Mouse (Mus musculus) liver (tissue): ENCODE data around the gene Mmrn1.
A peak's percentile ranks its signal among the peaks of the same experiment; 100 is the strongest.
"Not testable (repeated sequence)": the region's sequence is repeated elsewhere in the genome, so short reads cannot be mapped to it uniquely, and the experiment has no call there.

ENCODE experiments used
- DNase-seq: peaks from one replicate; pipeline ENCODE4 v3.0.0-alpha.2; 2020; ENCODE audit warnings: mixed read lengths

The Mmrn1 gene

GRCm38 (mm10) chr6:60924676-60925075, at the start of gene Mmrn1:
Gene Mmrn1 (plus strand): TSS chr6:60924976.
- DNase-seq = not testable (repeated sequence)

- peak; percentile 12 for DNase-seq
Observed at GRCm38 (mm10) chr6:60880362-60880761, 44.4 kb upstream of the Mmrn1 start.

DNA sequence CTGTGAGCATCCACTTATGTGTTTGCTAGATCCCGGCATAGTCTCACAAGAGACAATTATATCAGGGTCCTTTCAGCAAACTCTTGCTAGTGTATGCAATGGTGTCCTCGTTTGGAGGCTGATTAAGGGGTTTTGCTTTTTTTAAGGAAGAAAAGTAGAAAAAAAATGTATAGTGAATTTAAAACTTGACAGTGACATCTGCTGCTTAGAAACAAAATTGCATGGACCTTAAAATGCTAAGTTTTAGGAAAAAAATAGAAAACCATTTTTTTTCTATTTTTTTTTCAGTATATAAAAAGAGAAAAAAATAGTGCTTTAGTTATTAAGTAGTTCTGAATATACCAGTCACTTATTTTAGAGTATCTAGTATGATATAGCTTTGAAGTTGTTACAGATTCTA, 43.2 kb upstream of the Mmrn1 start:
- no peak for DNase-seq

DNA sequence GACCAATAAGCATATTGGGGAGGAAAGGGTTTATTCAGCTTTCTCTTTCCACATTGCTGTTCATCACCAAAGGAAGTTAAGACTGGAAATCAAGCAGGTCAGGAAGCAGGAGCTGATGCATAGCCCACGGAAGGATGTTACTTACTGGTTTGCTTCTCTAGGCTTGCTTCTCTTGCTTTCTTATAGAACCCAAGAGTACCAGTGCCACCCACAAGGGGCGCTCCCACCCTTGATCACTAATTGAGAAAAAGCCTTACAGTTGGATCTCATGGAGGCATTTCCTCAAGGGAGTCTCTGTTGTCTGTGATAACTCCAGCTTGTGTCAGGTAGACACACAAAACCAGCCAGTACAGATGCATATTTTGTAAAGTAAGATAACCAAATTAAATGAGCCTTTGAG, 17.5 kb upstream of the Mmrn1 start:
- peak; percentile 49 for DNase-seq

GRCm38 (mm10) chr6:60931364-60931763, 6.6 kb downstream of the Mmrn1 start:
- DNase-seq = peak; percentile 70

- DNase-seq = peak; percentile 42
Observed at GRCm38 (mm10) chr6:60934835-60935234, 10.1 kb downstream of the Mmrn1 start.

GRCm38 (mm10) chr6:60935448-60936130, 10.8 kb downstream of the Mmrn1 start:
- DNase-seq = peak; percentile 70

DNA sequence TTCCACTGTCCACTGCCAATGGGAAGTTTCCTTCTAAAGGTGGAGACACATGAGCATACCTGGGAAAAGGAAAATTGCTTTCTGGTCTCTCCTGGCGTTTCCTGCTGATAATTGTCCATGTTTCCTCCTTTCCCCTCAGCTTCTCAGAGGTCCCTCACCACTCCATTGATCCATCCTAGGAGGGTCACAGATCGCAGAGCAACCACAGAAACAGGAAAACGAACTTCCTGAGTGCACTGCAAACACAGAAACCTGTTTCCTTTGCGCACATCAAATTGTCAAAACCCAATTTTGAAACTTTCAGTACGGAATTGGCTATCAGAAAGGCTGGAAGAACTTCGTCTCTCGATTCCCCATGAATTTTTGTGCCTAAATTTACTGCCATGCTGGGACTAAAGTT, 19.4 kb downstream of the Mmrn1 start:
- DNase-seq = no peak

- DNase-seq = no peak
Observed at GRCm38 (mm10) chr6:60944621-60945020, 19.8 kb downstream of the Mmrn1 start.

- peak; percentile 73 for DNase-seq
Observed at GRCm38 (mm10) chr6:60950415-60950814, 25.6 kb downstream of the Mmrn1 start.

DNA sequence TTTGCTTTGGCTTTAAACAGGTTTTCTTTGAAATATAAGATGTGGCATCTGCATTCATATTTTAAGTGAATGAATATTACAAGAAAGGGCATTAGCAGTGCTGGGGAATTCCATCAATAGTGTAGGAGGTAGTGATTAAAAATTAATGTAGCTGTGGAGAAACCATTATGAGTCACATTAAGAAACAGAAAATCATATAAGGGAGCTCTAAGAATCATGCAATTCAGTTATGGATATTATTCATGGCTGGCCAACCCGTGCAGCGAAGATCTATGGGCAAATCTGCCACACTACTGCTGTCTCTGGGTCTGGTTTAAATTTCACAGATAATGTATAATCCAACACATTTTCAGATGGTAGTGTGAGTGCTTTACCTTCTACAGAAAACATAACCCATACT, 36.5 kb downstream of the Mmrn1 start:
- no peak for DNase-seq

DNA sequence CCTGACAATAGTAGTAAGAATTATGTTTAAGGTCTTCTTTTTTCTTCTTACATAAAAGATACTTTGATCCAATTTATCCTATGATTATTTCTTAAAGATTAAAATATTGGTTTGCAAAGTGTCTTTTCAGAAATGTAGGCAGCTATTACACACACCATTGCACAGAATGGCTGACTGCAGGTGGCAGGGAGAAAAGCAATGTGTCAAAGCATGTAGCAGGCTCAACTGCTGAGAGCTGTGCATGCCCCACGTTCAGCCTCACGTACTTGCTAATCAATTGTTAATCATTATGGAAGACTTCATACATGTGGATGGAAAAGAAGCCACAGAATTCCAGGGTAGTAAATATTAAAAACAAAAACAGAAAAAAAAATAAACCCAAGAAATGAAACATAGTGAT, 37.1 kb downstream of the Mmrn1 start:
- no peak for DNase-seq

GRCm38 (mm10) chr6:60962668-60963067, 37.9 kb downstream of the Mmrn1 start:
- DNase-seq = no peak

DNA sequence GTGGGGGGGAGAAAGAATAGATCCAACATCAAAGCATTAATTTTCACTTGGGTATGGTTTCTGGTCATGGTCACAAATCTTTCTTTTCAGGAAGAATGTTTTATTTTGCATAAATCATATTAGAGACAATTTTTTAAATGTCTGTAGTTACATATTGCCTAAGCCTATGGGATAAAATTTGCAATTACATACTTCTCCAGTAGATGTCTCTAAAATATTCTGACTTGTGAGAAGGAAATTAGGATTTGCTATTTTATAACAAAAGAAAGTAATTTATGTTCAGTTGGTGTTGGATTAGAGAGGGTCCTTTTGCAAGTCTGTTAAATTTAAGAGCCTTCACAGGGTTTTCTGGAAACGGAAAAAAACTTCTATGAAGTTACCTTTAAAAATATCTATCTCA, 39.0 kb downstream of the Mmrn1 start:
- no peak for DNase-seq

DNA sequence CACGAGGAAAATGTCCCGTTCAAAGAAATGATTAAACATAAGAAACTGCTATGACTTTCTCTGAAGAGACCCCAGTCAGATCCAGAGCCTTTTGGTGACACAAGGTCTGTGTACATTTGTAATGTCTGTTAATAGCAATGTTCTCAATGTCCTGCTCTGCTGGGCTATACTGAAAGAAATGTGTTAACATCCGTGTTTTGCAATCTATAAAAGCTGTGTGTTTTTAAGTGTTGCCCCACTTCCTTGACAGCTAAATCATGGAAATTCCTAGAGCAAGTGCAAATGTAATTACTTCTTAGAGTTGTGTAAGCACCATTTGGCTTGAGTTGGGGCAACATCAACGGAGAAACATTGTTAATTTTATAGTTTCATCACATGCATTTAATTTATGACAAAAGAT, 42.2 kb downstream of the Mmrn1 start:
- no peak for DNase-seq

- no peak for DNase-seq
Observed at GRCm38 (mm10) chr6:60969407-60969806, 44.6 kb downstream of the Mmrn1 start.

GRCm38 (mm10) chr6:60970811-60971210, 46.0 kb downstream of the Mmrn1 start:
- DNase-seq = no peak

GRCm38 (mm10) chr6:60978610-60979009, 53.8 kb downstream of the Mmrn1 start:
- DNase-seq = no peak

GRCm38 (mm10) chr6:60979039-60979438, 54.3 kb downstream of the Mmrn1 start:
- DNase-seq = no peak

DNA sequence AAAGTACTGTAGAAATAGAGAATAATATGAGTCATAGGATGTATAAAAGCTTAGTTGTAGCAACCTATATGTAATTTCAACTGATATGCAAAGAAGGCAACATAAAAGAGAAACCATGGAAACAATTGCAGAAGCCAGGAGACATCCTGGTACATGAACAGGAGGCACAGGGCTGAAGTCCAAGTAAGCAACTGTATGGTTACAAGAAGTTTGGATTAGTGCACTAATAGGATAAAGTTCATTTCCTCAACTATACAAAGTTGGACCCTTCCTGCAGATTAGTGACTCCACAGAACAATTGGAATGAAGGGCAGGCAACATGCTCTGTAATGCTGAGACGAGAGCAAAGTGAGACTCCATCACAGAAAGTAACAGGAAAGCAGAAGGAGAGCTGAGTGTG, 59.6 kb downstream of the Mmrn1 start:
- DNase-seq = no peak

DNA sequence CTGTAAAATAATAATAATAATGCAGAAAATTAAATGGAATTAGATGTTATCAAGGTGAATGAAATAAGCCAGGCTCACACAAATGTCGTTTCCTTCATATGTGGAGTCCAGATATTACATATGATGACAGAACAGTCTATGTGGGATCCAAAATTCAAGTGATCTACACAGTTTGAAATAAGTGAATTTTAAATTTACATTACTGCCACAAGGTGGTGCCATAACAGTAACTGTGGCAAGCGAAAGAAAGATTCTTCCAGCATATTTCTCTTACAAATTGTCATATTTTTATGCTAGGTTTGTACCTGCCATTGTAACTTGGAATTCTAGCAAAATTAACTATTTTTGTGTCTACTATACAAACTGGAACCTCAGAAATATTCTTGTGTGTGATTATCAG, 61.1 kb downstream of the Mmrn1 start:
- DNase-seq = no peak

- peak; percentile 2 for DNase-seq
Observed at GRCm38 (mm10) chr6:60986914-60987313, 62.1 kb downstream of the Mmrn1 start.

- DNase-seq = no peak
Observed at GRCm38 (mm10) chr6:60987804-60988203, 63.0 kb downstream of the Mmrn1 start.

- DNase-seq = no peak
Observed at GRCm38 (mm10) chr6:60992366-60992765, 67.6 kb downstream of the Mmrn1 start.

- DNase-seq = no peak
Observed at GRCm38 (mm10) chr6:60993386-60994108, 68.8 kb downstream of the Mmrn1 start.
